Mouse (Mus musculus) G1E (cell line): ENCODE results near the gene Lrrc3c. TPM values are rescaled to one million over a fixed set of nuclear protein-coding genes. Genes with fewer than 3 reads are reported as not detected.
"Not testable (repeated sequence)": the region's sequence is repeated elsewhere in the genome, so short reads cannot be mapped to it uniquely, and the experiment has no call there.

Source experiments
- ATAC-seq: 2 replicates; pipeline ENCODE4 v1.8.0; 2016; ENCODE audit warnings: mild to moderate bottlenecking; ENCODE audit not compliant: insufficient number of reproducible peaks, poor library complexity, low FRiP score, severe bottlenecking; ENCODE audit errors: extremely low read depth
- DNase-seq: peaks from one replicate; pipeline ENCODE4 v3.0.0; 2012; ENCODE audit warnings: low spot score
- H3K27me3 ChIP-seq: 2 replicates; pipeline ENCODE4 v1.6.1; 2012; ENCODE audit warnings: mild to moderate bottlenecking, low read length, inconsistent platforms; ENCODE audit not compliant: insufficient read depth
- H3K36me3 ChIP-seq: replicated peaks from 2 replicates; pipeline ENCODE3; 2012; ENCODE audit warnings: mild to moderate bottlenecking, inconsistent platforms
- H3K4me1 ChIP-seq: 2 replicates; pipeline ENCODE4 v1.6.1; 2012; ENCODE audit warnings: low read depth, low read length, inconsistent platforms, mixed read lengths; ENCODE audit not compliant: insufficient read depth
- H3K4me3 ChIP-seq: 2 replicates; pipeline ENCODE4 v1.5.1; 2012; ENCODE audit warnings: low read depth, mild to moderate bottlenecking, inconsistent platforms, low read length, moderate library complexity, mixed read lengths
- H3K9me3 ChIP-seq: replicated peaks from 2 replicates; pipeline ENCODE4 v1.6.1; 2012; ENCODE audit warnings: inconsistent platforms
- CTCF ChIP-seq: IDR thresholded peaks from 2 replicates; pipeline ENCODE4 v1.5.1; 2012; ENCODE audit warnings: low read depth, low read length, inconsistent platforms, mixed read lengths
- GATA1 ChIP-seq: IDR thresholded peaks from 2 replicates; pipeline ENCODE4 v1.6.1; 2012; ENCODE audit warnings: borderline replicate concordance, low read length, inconsistent platforms, mixed read lengths
- GATA2 ChIP-seq: IDR thresholded peaks from 2 replicates; pipeline ENCODE4 v1.6.1; 2012; ENCODE audit warnings: low read depth, low read length, inconsistent platforms, borderline replicate concordance
- POLR2AphosphoS5 ChIP-seq: IDR thresholded peaks from 2 replicates; pipeline ENCODE4 v1.6.1; 2012; ENCODE audit warnings: low read depth, low read length, inconsistent platforms; ENCODE audit not compliant: insufficient replicate concordance
- TAL1 ChIP-seq: conservative IDR thresholded peaks from 2 replicates; pipeline ENCODE4 v1.6.1; 2012; ENCODE audit warnings: low read depth, low read length, inconsistent platforms, mixed read lengths
- polyA plus RNA-seq: library from polyadenylated mRNA; stranded (reverse); fragments of >175 nt; gene quantifications from 2 replicates; pipeline ENCODE4 v1.2.3, GENCODE M21; 2012
- total RNA-seq, 2 experiments: library from RNA; stranded (forward) in 1 of 2; stranded (reverse) in 1 of 2; fragments of 200-1000 nt in 1 of 2; fragments of >200 nt in 1 of 2; fragmentation: Nextera tagmentation in 1 of 2; gene quantifications; 2 replicates each; pipeline ENCODE4 v1.2.3; 2014 to 2017

Gene Lrrc3c
- total and polyA plus RNA-seq, 3 experiments: not detected

DNA sequence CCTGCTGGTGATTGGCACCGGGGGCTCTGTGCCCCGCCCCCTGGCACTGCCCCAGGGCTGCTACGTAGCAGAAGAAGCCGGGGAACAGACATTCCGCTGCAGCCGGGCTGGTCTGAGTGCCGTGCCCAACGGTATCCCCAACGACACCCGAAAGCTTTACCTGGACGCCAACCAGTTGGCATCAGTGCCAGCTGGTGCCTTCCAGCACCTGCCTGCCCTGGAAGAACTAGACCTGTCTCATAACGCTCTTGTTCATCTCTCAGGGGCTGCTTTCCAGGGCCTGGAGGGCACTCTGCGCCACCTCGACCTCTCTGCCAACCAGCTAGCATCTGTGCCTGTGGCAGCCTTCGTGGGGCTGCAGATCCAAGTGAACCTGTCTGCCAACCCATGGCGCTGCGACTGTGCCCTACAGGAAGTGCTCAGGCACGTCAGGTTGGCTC, 780 bp downstream of the Lrrc3c start:
- Histone ChIP-seq H3K27me3 (peaks cover 52% of the 10 kb centered on the region), H3K4me3 (no peak overlapping the region), H3K9me3 (no peaks in the 10 kb centered on the region), H3K4me1 (peaks cover 50% of the 10 kb centered on the region), H3K36me3 (no peaks in the 10 kb centered on the region)
- TF ChIP-seq TAL1: no peak
- TF ChIP-seq POLR2AphosphoS5: no peak
- no peak for TF ChIP-seq GATA1
- no peak for TF ChIP-seq GATA2
- TF ChIP-seq CTCF: no peak
- DNase-seq (no peak), ATAC-seq (no peak)

DNA sequence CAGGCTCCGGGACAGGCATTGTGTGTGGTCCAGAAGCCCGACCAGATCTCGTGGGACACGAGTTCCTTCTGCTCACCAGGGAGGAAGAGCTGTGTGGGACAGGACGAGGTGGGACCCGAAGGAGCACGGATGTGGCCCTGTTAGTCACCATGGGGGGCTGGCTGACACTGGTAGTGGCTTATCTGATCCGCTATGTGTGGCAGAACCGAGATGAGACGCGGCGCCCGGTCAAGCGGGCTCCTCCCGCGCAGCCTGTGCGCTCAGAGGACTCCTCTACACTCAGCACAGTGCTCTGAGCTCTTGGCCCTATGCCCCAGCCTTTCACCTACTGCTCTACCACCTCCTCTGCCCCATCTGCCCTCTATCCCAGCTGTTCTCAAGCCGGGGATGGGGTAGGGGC, 1.2 kb downstream of the Lrrc3c start:
- Histone ChIP-seq H3K4me3 (no peak overlapping the region; the same call in 1 of the 2 replicates), H3K36me3 (no peaks in the 10 kb centered on the region), H3K4me1 (peaks cover 48% of the 10 kb centered on the region), H3K27me3 (peaks cover 52% of the 10 kb centered on the region), H3K9me3 (no peaks in the 10 kb centered on the region)
- DNase-seq: no peak
- ATAC-seq: no peak
- no peak for TF ChIP-seq GATA2
- TF ChIP-seq CTCF: no peak
- no peak for TF ChIP-seq POLR2AphosphoS5
- no peak for TF ChIP-seq GATA1
- no peak for TF ChIP-seq TAL1

DNA sequence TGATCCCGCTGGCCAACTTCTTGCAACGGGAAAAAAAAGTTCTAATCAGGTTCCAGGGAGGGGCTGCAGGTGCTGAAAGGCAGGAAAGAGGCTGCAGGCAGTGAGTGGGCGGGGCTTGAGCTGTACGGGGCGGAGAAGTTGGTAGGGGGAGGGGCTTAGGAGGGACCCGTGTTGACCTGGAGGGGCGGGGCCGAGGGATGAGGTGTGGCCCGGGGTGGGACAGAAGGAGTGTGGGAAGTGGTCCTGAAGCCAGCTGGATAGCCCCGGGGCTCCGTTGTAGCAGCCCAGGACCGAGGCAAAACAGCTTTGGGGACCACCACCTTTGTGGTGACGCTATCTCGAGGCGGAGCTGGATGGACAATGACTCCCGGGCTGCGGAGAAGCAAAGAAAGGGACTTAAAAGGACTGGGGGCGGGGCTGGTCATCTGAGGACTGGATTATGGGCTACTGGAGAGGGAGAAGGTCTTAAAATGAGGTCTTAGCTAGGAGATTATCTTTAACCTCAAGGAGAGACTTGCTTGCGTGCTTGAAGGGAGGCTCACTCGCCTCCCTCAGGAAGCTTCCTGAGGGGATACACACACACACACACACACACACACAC, 4.1 kb downstream of the Lrrc3c start:
- ATAC-seq (peak; percentile 28; the same call in 1 of the 2 replicates), DNase-seq (no peak)
- H3K27me3 ChIP-seq: peaks cover 60% of the 10 kb centered on the region
- no peak for TF ChIP-seq GATA2
- TF ChIP-seq POLR2AphosphoS5: no peak
- no peak for TF ChIP-seq CTCF
- TF ChIP-seq GATA1: no peak
- no peak for TF ChIP-seq TAL1
- H3K4me3 ChIP-seq: peak overlapping the region; percentile 61; the same call in 1 of the 2 replicates
- no peaks in the 10 kb centered on the region for H3K9me3 ChIP-seq
- peaks cover 30% of the 10 kb centered on the region for H3K4me1 ChIP-seq
- no peaks in the 10 kb centered on the region for H3K36me3 ChIP-seq

DNA sequence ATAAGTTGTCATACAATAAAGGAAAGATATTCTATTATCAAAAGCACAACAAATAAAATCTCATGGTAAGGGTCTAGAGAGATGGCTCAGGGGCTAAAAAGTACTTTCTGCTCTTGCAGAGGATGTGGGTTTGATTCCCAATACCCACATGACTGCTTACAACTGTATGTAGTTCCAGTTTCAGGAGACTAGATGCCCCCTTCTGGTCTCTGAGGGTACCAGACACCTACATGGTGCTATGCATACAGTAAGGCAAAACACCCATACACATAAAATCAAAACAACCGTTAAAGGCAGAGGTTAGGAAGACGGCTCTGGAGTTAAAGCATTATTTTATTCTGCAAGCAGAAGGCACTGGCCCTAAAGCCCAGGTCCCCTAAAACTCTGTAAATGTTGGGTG, 5.9 kb downstream of the Lrrc3c start:
- Histone ChIP-seq H3K4me1 (peaks cover 18% of the 10 kb centered on the region), H3K36me3 (no peaks in the 10 kb centered on the region), H3K9me3 (no peaks in the 10 kb centered on the region), H3K27me3 (peaks cover 49% of the 10 kb centered on the region), H3K4me3 (no peak overlapping the region)
- TF ChIP-seq CTCF (no peak), TAL1 (no peak), GATA1 (no peak), POLR2AphosphoS5 (no peak), GATA2 (no peak)
- ATAC-seq (no peak), DNase-seq (no peak)

DNA sequence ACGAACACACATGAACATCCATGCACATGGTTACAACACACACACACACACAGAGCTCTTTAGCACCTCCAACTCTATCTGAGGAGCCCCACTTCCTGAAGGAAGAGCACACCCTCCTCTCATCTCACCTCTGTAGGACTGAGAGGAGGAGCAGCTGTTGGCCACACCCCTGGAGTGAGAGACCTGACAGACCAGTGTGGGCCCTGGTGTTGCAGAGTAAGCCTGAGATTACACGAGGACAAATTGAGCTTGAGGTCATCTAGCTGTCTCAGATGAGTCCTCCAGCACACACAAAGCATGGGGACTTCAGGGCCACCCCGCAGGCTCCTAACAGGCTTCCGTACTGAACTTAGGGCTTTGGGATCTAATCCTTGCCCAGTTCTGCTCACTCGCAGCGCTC, 6.8 kb downstream of the Lrrc3c start:
- Histone ChIP-seq H3K27me3 (peaks cover 46% of the 10 kb centered on the region), H3K4me1 (peaks cover 13% of the 10 kb centered on the region)
- not testable (repeated sequence) for DNase-seq, ATAC-seq, H3K4me3 ChIP-seq, H3K36me3 ChIP-seq, H3K9me3 ChIP-seq

DNA sequence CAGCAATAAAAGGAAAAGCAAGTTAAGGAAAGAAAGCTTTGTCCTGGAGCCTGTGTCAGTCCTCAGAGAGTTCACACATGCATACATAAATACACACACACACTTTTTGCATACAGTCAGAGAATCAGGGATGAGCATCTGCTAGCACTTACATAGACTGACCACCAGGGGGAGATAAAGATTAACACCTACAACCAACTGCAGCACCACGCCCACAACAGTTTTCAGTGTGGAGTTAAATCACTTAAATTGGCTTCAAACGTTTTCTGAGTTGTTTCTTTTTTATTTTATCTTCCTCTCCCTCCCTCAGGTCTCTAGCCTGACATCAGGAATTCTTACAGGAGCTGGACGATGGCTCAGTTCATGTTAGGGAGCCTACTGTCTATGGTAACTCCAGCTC, 8.7 kb downstream of the Lrrc3c start:
- TF ChIP-seq GATA2: no peak
- peak; percentile 52 for TF ChIP-seq CTCF
- no peak for TF ChIP-seq POLR2AphosphoS5
- TF ChIP-seq TAL1: no peak
- TF ChIP-seq GATA1: no peak
- no peaks in the 10 kb centered on the region for H3K9me3 ChIP-seq
- ATAC-seq: no peak; the same call in 1 of the 2 replicates
- H3K4me1 ChIP-seq: peaks cover 9% of the 10 kb centered on the region
- H3K4me3 ChIP-seq: no peak overlapping the region
- DNase-seq: no peak
- no peaks in the 10 kb centered on the region for H3K36me3 ChIP-seq
- peaks cover 35% of the 10 kb centered on the region for H3K27me3 ChIP-seq

DNA sequence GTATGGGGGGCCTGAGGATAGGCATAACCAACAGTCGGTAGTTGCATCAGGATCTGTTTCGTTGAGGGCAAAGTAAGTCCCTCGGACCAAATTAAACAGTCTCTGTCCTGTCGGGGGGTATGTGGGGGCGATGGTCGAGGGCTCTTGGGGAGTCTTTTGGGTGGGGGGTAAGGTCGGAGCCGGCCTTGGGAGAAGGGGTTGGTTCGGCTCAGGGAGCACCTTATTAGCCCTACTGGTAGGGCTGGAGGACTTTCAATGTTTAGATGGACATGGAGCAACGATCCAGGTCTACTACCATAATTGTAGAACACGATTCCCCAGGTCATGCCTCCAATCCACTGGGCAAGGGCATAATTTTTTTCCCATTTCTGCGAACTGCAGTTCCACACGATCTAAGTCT, 22.7 kb downstream of the Lrrc3c start:
- no peaks in the 10 kb centered on the region for H3K9me3 ChIP-seq
- no peaks in the 10 kb centered on the region for H3K36me3 ChIP-seq
- no peaks in the 10 kb centered on the region for H3K4me1 ChIP-seq
- TF ChIP-seq POLR2AphosphoS5 (no peak), TAL1 (no peak), CTCF (no peak), GATA1 (no peak), GATA2 (no peak)
- DNase-seq (no peak), ATAC-seq (no peak)
- peaks cover 3% of the 10 kb centered on the region for H3K27me3 ChIP-seq
- no peak overlapping the region for H3K4me3 ChIP-seq

DNA sequence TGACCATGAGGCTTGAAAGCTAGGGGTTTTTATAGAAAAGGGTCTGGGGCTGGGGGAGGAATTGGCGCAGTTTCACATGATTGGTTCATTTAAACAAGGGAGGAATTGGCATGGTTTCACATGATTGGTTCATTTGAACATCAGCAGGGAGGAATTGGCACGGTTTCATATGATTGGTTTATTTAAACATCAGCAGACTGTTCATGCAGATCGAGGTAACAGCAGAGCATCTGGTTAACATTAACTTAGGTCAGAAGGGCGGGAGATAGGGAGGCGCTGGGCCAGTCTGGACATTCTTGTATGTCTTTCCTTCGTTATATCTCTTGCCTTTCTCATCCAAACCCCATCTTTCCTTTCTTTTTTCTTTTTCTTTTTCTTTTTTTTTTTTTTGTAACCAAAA, 25.9 kb downstream of the Lrrc3c start:
- ATAC-seq, H3K4me1 ChIP-seq, H3K27me3 ChIP-seq, DNase-seq, H3K36me3 ChIP-seq, H3K4me3 ChIP-seq, H3K9me3 ChIP-seq: not testable (repeated sequence)

DNA sequence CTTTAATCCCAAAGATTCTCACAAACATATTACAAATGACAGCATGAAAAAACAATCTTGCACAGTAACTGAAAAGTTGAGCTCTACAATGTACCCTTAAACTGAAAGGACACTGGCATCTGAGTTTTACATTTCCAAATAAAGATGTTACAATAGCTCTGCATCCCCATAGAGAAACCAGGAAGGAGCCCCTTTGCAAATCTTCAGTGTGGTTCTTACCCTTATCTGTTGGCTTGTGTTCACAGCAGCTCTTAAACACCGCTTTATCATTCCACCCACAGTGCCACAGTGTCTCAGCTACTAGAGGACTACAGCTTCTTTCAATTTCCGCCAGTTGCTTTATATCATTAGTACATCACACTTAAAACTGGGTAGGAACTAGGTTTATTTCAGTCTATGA, 26.3 kb downstream of the Lrrc3c start:
- H3K4me1 ChIP-seq, H3K36me3 ChIP-seq, H3K4me3 ChIP-seq, DNase-seq, H3K9me3 ChIP-seq, ATAC-seq: not testable (repeated sequence)
- peaks cover 12% of the 10 kb centered on the region for H3K27me3 ChIP-seq
